Mouse (Mus musculus) C2C12 (cell line): ENCODE results near the gene Hist2h2be. TPM values are rescaled to one million over a fixed set of nuclear protein-coding genes. Genes with fewer than 3 reads are reported as not detected.
"Not testable (repeated sequence)": the region's sequence is repeated elsewhere in the genome, so short reads cannot be mapped to it uniquely, and the experiment has no call there.

Source experiments
- H3K27me3 ChIP-seq: one replicate; pipeline ENCODE4 v1.6.1; 2011; ENCODE audit not compliant: control insufficient read depth, insufficient read depth, insufficient read length
- H3K36me3 ChIP-seq: one replicate; pipeline ENCODE4 v1.6.1; 2011; ENCODE audit not compliant: control insufficient read depth, insufficient read depth
- H3K4me3 ChIP-seq: one replicate; pipeline ENCODE4 v1.5.1; 2011; ENCODE audit warnings: mild to moderate bottlenecking, control low read depth; ENCODE audit not compliant: poor library complexity, insufficient read depth, severe bottlenecking
- H3K79me2 ChIP-seq: one replicate; pipeline ENCODE4 v1.6.1; 2011; ENCODE audit not compliant: control insufficient read depth, insufficient read depth
- H3K79me3 ChIP-seq: one replicate; pipeline ENCODE4 v1.6.1; 2011; ENCODE audit warnings: low read depth, control low read depth
- H3ac ChIP-seq: one replicate; pipeline ENCODE3; 2011; ENCODE audit warnings: low read depth; ENCODE audit not compliant: control insufficient read depth, insufficient read length
- CEBPB ChIP-seq: IDR thresholded peaks from one replicate; pipeline ENCODE4 v1.6.1; 2011; ENCODE audit warnings: low read depth, mild to moderate bottlenecking, control low read depth, moderate library complexity
- CTCF ChIP-seq: IDR thresholded peaks from one replicate; pipeline ENCODE4 v1.5.1; 2011; ENCODE audit not compliant: control insufficient read depth, insufficient read depth, insufficient read length
- FOSL1 ChIP-seq: IDR thresholded peaks from one replicate; pipeline ENCODE4 v1.8.0; 2011; ENCODE audit warnings: mild to moderate bottlenecking, low read length; ENCODE audit not compliant: poor library complexity, insufficient read depth, severe bottlenecking
- MAX ChIP-seq: IDR thresholded peaks from one replicate; pipeline ENCODE4 v1.6.1; 2011; ENCODE audit warnings: mild to moderate bottlenecking, control low read depth
- MYOD1 ChIP-seq: IDR thresholded peaks from one replicate; pipeline ENCODE4 v1.6.1; 2011; ENCODE audit warnings: low read depth; ENCODE audit not compliant: control insufficient read depth, insufficient read length
- MYOG ChIP-seq: IDR thresholded peaks from one replicate; pipeline ENCODE4 v1.6.1; 2011; ENCODE audit not compliant: control insufficient read depth, insufficient read length; ENCODE audit errors: extremely low read depth
- USF1 ChIP-seq: IDR thresholded peaks from one replicate; pipeline ENCODE4 v1.6.1; 2011; ENCODE audit warnings: low read depth, mild to moderate bottlenecking, control low read depth, moderate library complexity
- microRNA-seq: library from miRNA; unstranded; fragments of <30 nt; microRNA quantifications from one replicate; pipeline ENCODE4, GENCODE M21; 2019; ENCODE audit warnings: borderline microRNAs expressed
- polyA plus RNA-seq: library from polyadenylated mRNA; unstranded; fragments of >200 nt; fragmentation: generic; extraction: Trizol; gene quantifications from one replicate; pipeline ENCODE4 v1.2.1, GENCODE M21; 2012; ENCODE audit warnings: missing spikeins

Gene Hist2h2be
- polyA plus RNA-seq, 1 experiment: 0.98 TPM

DNA sequence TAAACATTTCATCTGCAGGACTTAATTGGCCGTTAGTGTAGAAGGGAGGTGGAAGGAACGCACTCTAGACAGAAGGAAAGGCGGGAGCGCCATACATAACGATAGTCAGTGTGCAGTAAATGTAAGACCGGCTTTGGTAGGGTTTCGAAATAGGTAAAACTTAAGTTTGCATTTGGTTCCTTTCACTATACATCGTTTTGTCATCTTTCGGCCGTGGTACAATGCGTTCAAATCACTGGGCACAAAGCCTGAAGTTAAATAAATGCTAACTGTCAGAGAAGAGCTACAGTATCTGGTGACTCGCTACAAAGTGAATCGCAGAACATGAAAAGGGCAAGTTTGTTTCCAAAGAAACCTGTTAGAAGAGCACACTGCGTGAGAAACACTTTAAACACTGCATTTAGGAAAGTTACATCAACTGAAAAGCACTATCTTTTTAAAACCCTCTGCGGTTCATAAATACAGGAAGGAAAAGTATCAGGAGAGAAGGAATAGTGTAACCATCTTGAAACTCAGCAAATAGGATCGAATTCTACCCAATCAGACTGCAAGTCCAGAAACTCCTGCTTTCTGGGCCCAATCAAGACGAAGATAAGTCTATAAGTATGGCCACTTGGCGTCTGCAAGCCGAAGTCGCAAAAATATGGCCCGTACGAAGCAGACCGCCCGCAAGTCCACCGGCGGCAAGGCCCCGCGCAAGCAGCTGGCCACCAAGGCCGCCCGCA lies 47.3 kb downstream of the Hist2h2be start, which contains the start of gene Hist2h3b:
Hist2h3b (plus strand) TSS at position 604 of the 725 bp plus-strand sequence.
- no peaks in the 10 kb centered on the region for H3K36me3 ChIP-seq
- no peaks in the 10 kb centered on the region for H3K79me3 ChIP-seq
- peak within 1 kb of the TSS; percentile 33 for H3K4me3 ChIP-seq
- H3K27me3 ChIP-seq: no peaks in the 10 kb centered on the region
- TF ChIP-seq CEBPB (no peak), MAX (no peak), USF1 (no peak), MYOD1 (no peak), FOSL1 (no peak), CTCF (no peak), MYOG (no peak)
- no peaks in the 10 kb centered on the region for H3K79me2 ChIP-seq
- peak within 1 kb of the TSS; percentile 82 for H3ac ChIP-seq

DNA sequence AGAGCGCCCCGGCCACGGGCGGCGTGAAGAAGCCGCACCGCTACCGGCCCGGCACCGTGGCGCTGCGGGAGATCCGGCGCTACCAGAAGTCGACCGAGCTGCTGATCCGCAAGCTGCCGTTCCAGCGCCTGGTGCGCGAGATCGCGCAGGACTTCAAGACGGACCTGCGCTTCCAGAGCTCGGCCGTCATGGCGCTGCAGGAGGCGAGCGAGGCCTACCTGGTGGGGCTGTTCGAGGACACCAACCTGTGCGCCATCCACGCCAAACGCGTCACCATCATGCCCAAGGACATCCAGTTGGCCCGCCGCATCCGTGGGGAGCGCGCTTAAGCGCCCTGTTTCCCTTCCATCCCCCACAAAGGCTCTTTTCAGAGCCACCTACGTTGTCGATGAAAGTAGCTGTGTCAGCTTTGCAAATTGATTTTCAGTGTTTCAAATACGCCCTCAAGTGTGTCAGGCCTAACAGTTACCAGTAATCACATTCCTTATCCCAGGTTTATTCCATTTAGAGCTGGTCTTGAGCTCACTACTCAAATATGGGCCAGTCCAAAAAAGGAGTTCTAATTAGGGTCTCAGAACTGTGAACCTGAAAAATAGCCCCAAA lies 48.0 kb downstream of the Hist2h2be start:
- Histone ChIP-seq H3ac (peak overlapping the region; percentile 82), H3K4me3 (peak overlapping the region; percentile 33)
- H3K36me3 ChIP-seq, H3K27me3 ChIP-seq, H3K79me3 ChIP-seq, H3K79me2 ChIP-seq: not testable (repeated sequence)

DNA sequence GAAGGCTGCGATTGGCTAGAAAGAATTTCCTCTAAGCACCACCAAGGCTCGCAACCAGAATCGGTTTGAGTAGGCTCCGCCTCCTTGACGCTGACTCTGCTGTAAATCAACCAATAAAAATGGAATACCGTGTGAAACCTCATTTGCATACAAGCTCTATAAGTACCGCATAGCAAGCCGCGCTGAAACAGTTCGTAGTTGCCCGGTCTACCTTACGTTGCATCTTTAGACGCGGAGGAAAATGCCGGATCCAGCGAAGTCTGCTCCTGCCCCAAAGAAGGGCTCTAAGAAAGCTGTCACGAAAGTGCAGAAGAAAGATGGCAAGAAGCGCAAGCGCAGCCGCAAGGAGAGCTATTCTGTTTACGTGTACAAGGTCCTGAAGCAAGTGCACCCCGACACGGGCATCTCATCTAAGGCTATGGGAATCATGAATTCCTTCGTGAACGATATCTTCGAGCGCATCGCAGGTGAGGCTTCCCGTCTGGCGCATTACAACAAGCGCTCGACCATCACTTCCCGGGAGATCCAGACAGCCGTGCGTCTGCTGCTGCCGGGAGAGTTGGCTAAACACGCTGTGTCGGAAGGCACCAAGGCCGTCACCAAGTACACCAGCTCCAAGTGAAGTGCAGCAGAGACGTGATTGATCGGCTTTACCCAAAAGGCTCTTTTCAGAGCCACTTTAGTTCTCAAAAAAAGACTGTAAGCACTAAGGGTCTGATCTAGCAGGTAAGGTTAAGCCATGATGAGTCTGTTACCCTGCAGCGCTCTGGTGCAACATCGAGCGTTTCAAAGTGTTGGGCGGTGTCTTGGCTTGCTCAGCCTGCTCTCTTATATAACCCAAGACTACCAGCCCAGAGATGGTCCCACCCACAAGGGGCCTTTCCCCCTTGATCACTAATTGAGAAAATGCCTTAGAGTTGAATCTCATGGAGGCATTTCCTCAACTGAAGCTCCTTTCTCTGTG lies 48.9 kb downstream of the Hist2h2be start, which contains the start of gene Hist2h2bb:
Hist2h2bb (plus strand) TSS at position 242 of the 964 bp plus-strand sequence.
- H3K27me3 ChIP-seq: no peaks in the 10 kb centered on the region
- peak; percentile 23 for TF ChIP-seq CEBPB
- TF ChIP-seq MAX: no peak
- no peaks in the 10 kb centered on the region for H3K36me3 ChIP-seq
- H3K4me3 ChIP-seq: peak within 1 kb of the TSS; percentile 46
- peaks cover 6% of the 10 kb centered on the region for H3K79me2 ChIP-seq
- H3K79me3 ChIP-seq: no peaks in the 10 kb centered on the region
- H3ac ChIP-seq: peak within 1 kb of the TSS; percentile 82

Small RNAs within 50 kb of the gene (microRNA-seq; reads per million reads assigned to microRNA genes)
- gene Gm44492: 0.20 reads per million
- gene Gm47311: not detected
- gene Gm47313: not detected

Other genes starting within 250 kb of the Hist2h2be start
- gene Plekho1, start 225.1 kb upstream of the Hist2h2be start, polyA plus RNA-seq: 103 TPM
- gene Vps45, start 162.7 kb upstream of the Hist2h2be start, polyA plus RNA-seq: 15.6 TPM
- gene Otud7b, start 116.6 kb upstream of the Hist2h2be start, polyA plus RNA-seq: 12.5 TPM
- 5.1 TPM for gene Mtmr11, start 59.1 kb upstream of the Hist2h2be start, polyA plus RNA-seq
- gene Sf3b4, start 48.8 kb upstream of the Hist2h2be start, polyA plus RNA-seq: 136 TPM
- gene Sv2a, start 40.0 kb upstream of the Hist2h2be start, polyA plus RNA-seq: 0.33 TPM
- gene Bola1, start 1.4 kb upstream of the Hist2h2be start, polyA plus RNA-seq: 76.1 TPM
- 0.18 TPM for gene Hist2h2ab, start 1.3 kb upstream of the Hist2h2be start, polyA plus RNA-seq
- 1.9 TPM for gene Hist2h2ac, start 239 bp upstream of the Hist2h2be start, polyA plus RNA-seq
- gene Hist2h3c2, start 18.0 kb downstream of the Hist2h2be start, polyA plus RNA-seq: 5.1 TPM
- gene Hist2h2aa2, start 19.2 kb downstream of the Hist2h2be start, polyA plus RNA-seq: 20.3 TPM
- gene Hist2h2aa1, start 24.4 kb downstream of the Hist2h2be start, polyA plus RNA-seq: not detected
- gene Hist2h3c1, start 25.6 kb downstream of the Hist2h2be start, polyA plus RNA-seq: 0.32 TPM
- gene Hist2h4, start 42.2 kb downstream of the Hist2h2be start, polyA plus RNA-seq: 0.89 TPM
- gene Hist2h3b, start 47.5 kb downstream of the Hist2h2be start, polyA plus RNA-seq: 11.3 TPM
- 3.3 TPM for gene Hist2h2bb, start 48.6 kb downstream of the Hist2h2be start, polyA plus RNA-seq
- 0.02 TPM for gene Fcgr1, start 72.8 kb downstream of the Hist2h2be start, polyA plus RNA-seq
- gene BC107364, start 231.2 kb downstream of the Hist2h2be start, polyA plus RNA-seq: not detected